Mouse (Mus musculus): ENCODE results near the gene Ruvbl1. TPM values are rescaled to one million over a fixed set of nuclear protein-coding genes. Genes with fewer than 3 reads are reported as not detected.

Gene Ruvbl1
- polyA plus RNA-seq (2015; fragmentation: Nextera tagmentation; extraction: Ambion mirVana) = 163 and 170 TPM in 2 replicates

GRCm38 (mm10) chr6:88465181-88465920 is at the start of gene Ruvbl1:
Gene Ruvbl1, plus strand, starts transcription at chr6:88465409.
- H3K36me3 ChIP-seq = peaks cover 32% of the 10 kb centered on the region
- WGBS = under 1% methylated on average over 42 of the region's 42 CpGs
- peak within 1 kb of the TSS; percentile 75 for H3K4me2 ChIP-seq
- H3K9ac ChIP-seq = peak within 1 kb of the TSS; percentile 67
- ATAC-seq (replicated peaks; ENCODE audit: low FRiP score) = peak; percentile 99
- peak within 1 kb of the TSS; percentile 62 for H3K4me3 ChIP-seq (replicated peaks)
- no peaks in the 10 kb centered on the region for H3K9me3 ChIP-seq (replicated peaks)
- H3K27ac ChIP-seq = no peak within 1 kb of the TSS
- no peaks in the 10 kb centered on the region for H3K27me3 ChIP-seq
- H3K4me1 ChIP-seq = peaks cover 15% of the 10 kb centered on the region

- WGBS = 60% methylated on average over 7 of the region's 7 CpGs
- peak overlapping the region; percentile 74 for H3K27ac ChIP-seq
Observed at GRCm38 (mm10) chr6:88416130-88416758, 49.0 kb upstream of the Ruvbl1 start.

GRCm38 (mm10) chr6:88431202-88431601 is 34.0 kb upstream of the Ruvbl1 start:
- WGBS = 15% methylated on average over 4 of the region's 4 CpGs
- Histone ChIP-seq H3K27me3 (no peaks in the 10 kb centered on the region), H3K4me3 (replicated peaks) (no peak overlapping the region), H3K27ac (no peak overlapping the region), H3K4me2 (no peak overlapping the region), H3K9me3 (replicated peaks) (no peaks in the 10 kb centered on the region), H3K36me3 (no peaks in the 10 kb centered on the region), H3K4me1 (peaks cover 24% of the 10 kb centered on the region), H3K9ac (no peak overlapping the region)
- peak; percentile 69; the same call in 1 of the 2 replicates for ATAC-seq (replicated peaks; ENCODE audit: low FRiP score)

More at GRCm38 (mm10) chr6:88416130-88416758, 49.0 kb upstream of the Ruvbl1 start:
- Histone ChIP-seq H3K9ac (no peak overlapping the region), H3K4me1 (peaks cover 31% of the 10 kb centered on the region), H3K4me3 (replicated peaks) (no peak overlapping the region), H3K9me3 (replicated peaks) (no peaks in the 10 kb centered on the region), H3K36me3 (no peaks in the 10 kb centered on the region), H3K27me3 (no peaks in the 10 kb centered on the region), H3K4me2 (no peak overlapping the region)
- ATAC-seq (replicated peaks; ENCODE audit: low FRiP score) = peak; percentile 78; the same call in 1 of the 2 replicates

GRCm38 (mm10) chr6:88435609-88436008 is 29.6 kb upstream of the Ruvbl1 start:
- H3K27me3 ChIP-seq = no peaks in the 10 kb centered on the region
- H3K36me3 ChIP-seq = no peaks in the 10 kb centered on the region
- H3K4me2 ChIP-seq = no peak overlapping the region
- WGBS = 88% methylated on average over 7 of the region's 7 CpGs
- no peak overlapping the region for H3K9ac ChIP-seq
- H3K9me3 ChIP-seq (replicated peaks) = no peaks in the 10 kb centered on the region
- peaks cover 19% of the 10 kb centered on the region; the same call in 1 of the 2 replicates for H3K4me1 ChIP-seq
- no peak overlapping the region for H3K27ac ChIP-seq
- H3K4me3 ChIP-seq (replicated peaks) = no peak overlapping the region
- no peak for ATAC-seq (replicated peaks; ENCODE audit: low FRiP score)

- WGBS = 85% methylated on average over 4 of the region's 4 CpGs
Observed at GRCm38 (mm10) chr6:88439056-88439455, 26.2 kb upstream of the Ruvbl1 start.

GRCm38 (mm10) chr6:88442551-88442950 is 22.7 kb upstream of the Ruvbl1 start:
- no peaks in the 10 kb centered on the region for H3K9me3 ChIP-seq (replicated peaks)
- H3K9ac ChIP-seq = no peak overlapping the region
- H3K27ac ChIP-seq = no peak overlapping the region
- no peak overlapping the region for H3K4me3 ChIP-seq (replicated peaks)
- peaks cover 18% of the 10 kb centered on the region for H3K4me1 ChIP-seq
- ATAC-seq (replicated peaks; ENCODE audit: low FRiP score) = no peak
- 82% methylated on average over 3 of the region's 3 CpGs for WGBS
- H3K4me2 ChIP-seq = no peak overlapping the region
- H3K36me3 ChIP-seq = no peaks in the 10 kb centered on the region
- no peaks in the 10 kb centered on the region for H3K27me3 ChIP-seq

More at GRCm38 (mm10) chr6:88439056-88439455, 26.2 kb upstream of the Ruvbl1 start:
- Histone ChIP-seq H3K36me3 (no peaks in the 10 kb centered on the region), H3K4me2 (no peak overlapping the region), H3K9ac (no peak overlapping the region), H3K4me3 (replicated peaks) (no peak overlapping the region), H3K4me1 (no peaks in the 10 kb centered on the region), H3K9me3 (replicated peaks) (no peaks in the 10 kb centered on the region), H3K27ac (no peak overlapping the region), H3K27me3 (no peaks in the 10 kb centered on the region)
- no peak for ATAC-seq (replicated peaks; ENCODE audit: low FRiP score)

- H3K27ac ChIP-seq = no peak overlapping the region
- peaks cover 18% of the 10 kb centered on the region for H3K4me1 ChIP-seq
- no peak overlapping the region for H3K4me3 ChIP-seq (replicated peaks)
- ATAC-seq (replicated peaks; ENCODE audit: low FRiP score) = no peak
- H3K36me3 ChIP-seq = no peaks in the 10 kb centered on the region
- WGBS = 80% methylated on average over 3 of the region's 3 CpGs
- no peak overlapping the region for H3K4me2 ChIP-seq
- 0 out of 2 replicates have a peak, but pooled peaks cover 3% of the 10 kb centered on the region for H3K27me3 ChIP-seq
- no peaks in the 10 kb centered on the region for H3K9me3 ChIP-seq (replicated peaks)
- no peak overlapping the region for H3K9ac ChIP-seq
Observed at GRCm38 (mm10) chr6:88443446-88443845, 21.8 kb upstream of the Ruvbl1 start.

GRCm38 (mm10) chr6:88444076-88444750 is 21.0 kb upstream of the Ruvbl1 start:
- H3K4me3 ChIP-seq (replicated peaks) = no peak overlapping the region
- no peaks in the 10 kb centered on the region for H3K36me3 ChIP-seq
- no peak overlapping the region for H3K4me2 ChIP-seq
- H3K27ac ChIP-seq = no peak overlapping the region
- WGBS = 73% methylated on average over 7 of the region's 7 CpGs
- no peak overlapping the region for H3K9ac ChIP-seq
- 0 out of 2 replicates have a peak, but pooled peaks cover 3% of the 10 kb centered on the region for H3K27me3 ChIP-seq
- peaks cover 18% of the 10 kb centered on the region for H3K4me1 ChIP-seq
- no peaks in the 10 kb centered on the region for H3K9me3 ChIP-seq (replicated peaks)
- no peak for ATAC-seq (replicated peaks; ENCODE audit: low FRiP score)

- H3K9ac ChIP-seq = peak overlapping the region; percentile 86
- ATAC-seq (replicated peaks; ENCODE audit: low FRiP score) = no peak
- 13% methylated on average over 5 of the region's 5 CpGs for WGBS
- H3K27ac ChIP-seq = no peak overlapping the region
- H3K27me3 ChIP-seq = 0 out of 2 replicates have a peak, but pooled peaks cover 3% of the 10 kb centered on the region
- peak overlapping the region; percentile 90 for H3K4me2 ChIP-seq
- no peaks in the 10 kb centered on the region for H3K9me3 ChIP-seq (replicated peaks)
- no peaks in the 10 kb centered on the region for H3K36me3 ChIP-seq
- H3K4me3 ChIP-seq (replicated peaks) = peak overlapping the region; percentile 93
- peaks cover 18% of the 10 kb centered on the region for H3K4me1 ChIP-seq
Observed at GRCm38 (mm10) chr6:88445661-88446060, 19.5 kb upstream of the Ruvbl1 start.

GRCm38 (mm10) chr6:88446063-88447002 is 18.9 kb upstream of the Ruvbl1 start, which contains the start of gene Eefsec:
Gene Eefsec, minus strand, starts transcription at chr6:88446539.
- WGBS = under 1% methylated on average over 72 of the region's 72 CpGs
- H3K4me3 ChIP-seq (replicated peaks) = peak within 1 kb of the TSS; percentile 93
- H3K36me3 ChIP-seq = no peaks in the 10 kb centered on the region
- peak; percentile 89 for ATAC-seq (replicated peaks; ENCODE audit: low FRiP score)
- H3K4me2 ChIP-seq = peak within 1 kb of the TSS; percentile 90
- H3K27me3 ChIP-seq = peaks cover 4% of the 10 kb centered on the region; the same call in 1 of the 2 replicates
- H3K9me3 ChIP-seq (replicated peaks) = no peaks in the 10 kb centered on the region
- H3K4me1 ChIP-seq = peaks cover 18% of the 10 kb centered on the region
- peak within 1 kb of the TSS; percentile 82 for H3K27ac ChIP-seq
- H3K9ac ChIP-seq = peak within 1 kb of the TSS; percentile 86

GRCm38 (mm10) chr6:88447454-88447853 is 17.8 kb upstream of the Ruvbl1 start:
- Histone ChIP-seq H3K9me3 (replicated peaks) (no peaks in the 10 kb centered on the region), H3K4me3 (replicated peaks) (no peak overlapping the region), H3K4me2 (no peak overlapping the region), H3K27ac (no peak overlapping the region), H3K27me3 (peaks cover 8% of the 10 kb centered on the region; the same call in 1 of the 2 replicates), H3K9ac (no peak overlapping the region), H3K36me3 (no peaks in the 10 kb centered on the region), H3K4me1 (peaks cover 18% of the 10 kb centered on the region)
- no peak for ATAC-seq (replicated peaks; ENCODE audit: low FRiP score)
- WGBS = 44% methylated on average over 4 of the region's 4 CpGs

Data from kidney, embryonic 15.5 days (tissue).